Mouse (Mus musculus) embryonic fibroblast, embryonic 13.5 days (primary cell): ENCODE results near the gene Prtg.

ENCODE experiments used
- CTCF ChIP-seq: IDR thresholded peaks from 2 replicates; pipeline ENCODE4 v1.5.1; 2011; ENCODE audit warnings: mild to moderate bottlenecking, control low read depth, low read length, moderate library complexity, borderline replicate concordance; ENCODE audit not compliant: insufficient read depth
- POLR2A ChIP-seq: IDR thresholded peaks from 2 replicates; pipeline ENCODE4 v1.6.1; 2011; ENCODE audit warnings: low read depth, mild to moderate bottlenecking, control low read depth, low read length, moderate library complexity

GRCm38 (mm10) chr9:72763050-72763718 is 43.5 kb upstream of the Prtg start:
- TF ChIP-seq POLR2A (no peak), CTCF (no peak)
